Mouse (Mus musculus) lung, postnatal 0 days (tissue): Measurements from ENCODE around the gene Tgfbr3l. TPM values are rescaled to one million over a fixed set of nuclear protein-coding genes. Genes with fewer than 3 reads are reported as not detected.

ENCODE experiments used
- ATAC-seq: fragments of 200-750 bp; cut with Nextera tagmentation; 2 replicates; pipeline ENCODE4 v1.8.0; 2017; ENCODE audit warnings: moderate library complexity
- DNase-seq: peaks from one replicate; pipeline ENCODE4 v3.0.0-alpha.2; 2016; ENCODE audit warnings: low spot score
- H3K27ac ChIP-seq: fragments of 300-500 bp; sonication (generic); 2 replicates; pipeline ENCODE4 v1.5.1; 2014; ENCODE audit warnings: antibody characterized with exemption, mild to moderate bottlenecking, low read length, mixed read lengths
- H3K27me3 ChIP-seq: fragments of 300-500 bp; sonication (generic); replicated peaks from 2 replicates; pipeline ENCODE4 v1.6.1; 2014; ENCODE audit warnings: low read length, mixed read lengths; ENCODE audit not compliant: insufficient read depth
- H3K36me3 ChIP-seq: fragments of 300-500 bp; sonication (generic); 2 replicates; pipeline ENCODE4 v1.6.1; 2014; ENCODE audit warnings: low read length, mixed read lengths; ENCODE audit not compliant: insufficient read depth
- H3K4me1 ChIP-seq: fragments of 300-500 bp; sonication (generic); 2 replicates; pipeline ENCODE4 v1.6.1; 2014; ENCODE audit warnings: antibody characterized with exemption, low read depth, low read length, mixed read lengths; ENCODE audit not compliant: insufficient read depth
- H3K4me2 ChIP-seq: fragments of 300-500 bp; sonication (generic); replicated peaks from 2 replicates; pipeline ENCODE4 v1.6.1; 2014; ENCODE audit warnings: low read depth, mild to moderate bottlenecking, low read length, moderate library complexity, mixed read lengths
- H3K4me3 ChIP-seq: fragments of 300-500 bp; sonication (generic); 2 replicates; pipeline ENCODE4 v1.5.1; 2014; ENCODE audit warnings: low read depth, low read length
- H3K9ac ChIP-seq: fragments of 300-500 bp; sonication (generic); replicated peaks from 2 replicates; pipeline ENCODE4 v1.6.1; 2014; ENCODE audit warnings: low read depth, mild to moderate bottlenecking
- H3K9me3 ChIP-seq: fragments of 300-500 bp; sonication (generic); 2 replicates; pipeline ENCODE4 v1.6.1; 2016; ENCODE audit warnings: low read length, mixed read lengths
- CTCF ChIP-seq: IDR thresholded peaks from 2 replicates; pipeline ENCODE4 v1.5.1; 2016; ENCODE audit warnings: antibody characterized with exemption, mild to moderate bottlenecking
- EP300 ChIP-seq: IDR thresholded peaks from 2 replicates; pipeline ENCODE4 v1.6.1; 2016; ENCODE audit warnings: antibody characterized with exemption, mild to moderate bottlenecking, control low read depth
- WGBS: fragments of 180-500 bp; shearing (Covaris S2); extraction: QIAGEN DNeasy Blood & Tissue Kit; methylation state at CpG from one replicate; pipeline ENCODE4 v1.1.7; 2014; 5-methylcytosine and 5-hydroxymethylcytosine counted together
- polyA plus RNA-seq: library from polyadenylated mRNA; unstranded; fragments of >200 nt; fragmentation: Nextera tagmentation; extraction: Ambion mirVana; gene quantifications from 2 replicates; pipeline ENCODE4 v1.2.1, GENCODE M21; 2015

The Tgfbr3l gene
- 2.2 and 4.3 TPM in 2 replicates for polyA plus RNA-seq

DNA sequence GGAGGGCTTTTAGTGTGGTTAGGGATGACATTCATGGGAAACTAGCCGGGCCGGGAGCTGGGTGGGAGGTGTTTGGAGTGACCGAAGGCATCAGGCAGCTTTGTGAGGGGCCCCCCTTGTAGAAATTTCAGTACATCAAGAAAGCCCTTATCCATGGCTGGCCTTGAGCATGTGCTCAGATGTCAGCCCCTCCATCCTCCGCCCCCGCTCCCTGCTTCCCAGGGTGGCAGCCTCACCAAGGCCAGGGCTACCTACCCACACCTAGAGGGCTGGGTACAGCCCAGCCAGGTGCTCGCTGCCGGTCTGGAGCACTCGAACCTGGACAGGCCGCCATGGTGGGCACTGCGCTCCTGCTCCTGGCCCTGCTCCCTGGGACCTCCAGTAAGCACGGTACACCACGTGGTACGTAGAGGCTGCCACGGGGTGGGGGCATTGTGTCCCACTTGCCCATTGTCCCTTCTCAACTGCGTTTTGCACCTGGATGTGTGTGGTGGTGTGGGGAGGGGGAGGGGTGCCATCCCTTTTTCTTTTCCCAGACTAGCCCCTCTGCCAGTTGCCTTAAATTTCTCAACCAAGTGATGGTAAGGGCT is at the start of gene Tgfbr3l:
Tgfbr3l (plus strand) TSS at position 264 of the 590 bp plus-strand sequence.
- peaks cover 4% of the 10 kb centered on the region; the same call in 1 of the 2 replicates for H3K4me1 ChIP-seq
- ATAC-seq (no peak), DNase-seq (no peak)
- peaks cover 23% of the 10 kb centered on the region for H3K36me3 ChIP-seq
- no peak for TF ChIP-seq CTCF
- no peak for TF ChIP-seq EP300
- 72% methylated on average over 15 of the region's 15 CpGs for WGBS
- H3K27ac ChIP-seq, result no peak within 1 kb of the TSS
- H3K9ac ChIP-seq, result no peak within 1 kb of the TSS
- H3K4me3 ChIP-seq, result no peak within 1 kb of the TSS
- no peaks in the 10 kb centered on the region for H3K27me3 ChIP-seq
- no peak within 1 kb of the TSS for H3K4me2 ChIP-seq
- H3K9me3 ChIP-seq, result no peaks in the 10 kb centered on the region

DNA sequence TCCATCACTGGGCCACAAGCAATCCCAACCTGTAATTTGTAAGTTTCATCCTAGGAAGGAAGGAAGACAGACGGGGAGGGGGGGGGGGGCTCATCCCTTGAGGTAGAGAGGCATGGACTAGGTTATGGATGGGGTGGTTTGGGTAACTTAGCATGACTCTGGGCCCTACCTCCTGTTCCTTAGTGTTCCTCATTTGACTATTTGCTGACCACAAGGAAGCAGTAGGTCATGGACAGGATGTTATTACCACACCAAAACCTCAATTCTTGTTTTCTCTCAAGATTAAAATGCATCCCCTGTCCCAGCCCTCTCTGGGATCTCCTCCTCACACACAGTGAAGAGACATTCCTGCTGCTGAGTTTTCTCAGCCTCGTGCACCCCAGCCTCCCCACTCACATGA is 46.7 kb upstream of the Tgfbr3l start:
- 42% methylated on average over 1 of the region's 2 CpGs for WGBS
- TF ChIP-seq CTCF, result no peak
- TF ChIP-seq EP300, result no peak
- Histone ChIP-seq H3K27me3 (no peaks in the 10 kb centered on the region), H3K9me3 (no peaks in the 10 kb centered on the region), H3K4me1 (no peaks in the 10 kb centered on the region), H3K36me3 (no peaks in the 10 kb centered on the region), H3K27ac (no peak overlapping the region), H3K4me2 (no peak overlapping the region), H3K9ac (no peak overlapping the region), H3K4me3 (no peak overlapping the region)
- ATAC-seq, result no peak
- DNase-seq, result no peak

- DNase-seq (peak; percentile 30), ATAC-seq (peak; percentile 37; the same call in 1 of the 2 replicates)
- H3K27ac ChIP-seq, result no peak overlapping the region
- no peaks in the 10 kb centered on the region for H3K36me3 ChIP-seq
- H3K9ac ChIP-seq, result no peak overlapping the region
- no peaks in the 10 kb centered on the region for H3K27me3 ChIP-seq
- no peak overlapping the region for H3K4me3 ChIP-seq
- TF ChIP-seq EP300 (no peak), CTCF (peak; percentile 39)
- WGBS, result 30% methylated on average over 33 of the region's 38 CpGs
- no peak overlapping the region for H3K4me2 ChIP-seq
- H3K9me3 ChIP-seq, result no peaks in the 10 kb centered on the region
- no peaks in the 10 kb centered on the region for H3K4me1 ChIP-seq
Observed at GRCm38 (mm10) chr8:4205246-4206123, 42.5 kb upstream of the Tgfbr3l start.

GRCm38 (mm10) chr8:4206182-4207015 is 41.6 kb upstream of the Tgfbr3l start:
- Histone ChIP-seq H3K27me3 (no peaks in the 10 kb centered on the region), H3K4me3 (no peak overlapping the region), H3K36me3 (no peaks in the 10 kb centered on the region), H3K27ac (no peak overlapping the region), H3K4me1 (no peaks in the 10 kb centered on the region), H3K9me3 (no peaks in the 10 kb centered on the region), H3K4me2 (0 out of 2 replicates have a peak overlapping the region, but pooled peaks have one; percentile 8), H3K9ac (no peak overlapping the region)
- 29% methylated on average over 44 of the region's 44 CpGs for WGBS
- no peak for DNase-seq
- peak; percentile 60 for ATAC-seq
- TF ChIP-seq CTCF (no peak), EP300 (no peak)

DNA sequence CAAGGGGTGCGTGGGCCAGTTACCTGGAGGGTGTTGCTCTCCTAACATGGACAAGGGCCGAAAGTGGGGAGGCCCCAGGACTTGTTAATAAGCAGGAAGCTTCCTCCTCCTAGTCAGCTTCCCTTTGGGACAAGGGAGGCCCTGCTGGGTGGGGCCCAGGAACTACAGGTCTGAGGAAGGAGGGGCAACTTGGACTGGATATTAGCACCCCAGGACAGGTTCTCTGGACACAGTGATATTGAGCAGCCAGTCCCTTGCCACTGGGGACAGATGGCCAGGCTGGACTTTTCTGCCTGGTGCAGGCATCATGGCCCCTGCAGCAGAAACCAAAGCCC is 41.0 kb upstream of the Tgfbr3l start:
- no peaks in the 10 kb centered on the region for H3K9me3 ChIP-seq
- H3K4me2 ChIP-seq, result no peak overlapping the region
- H3K27me3 ChIP-seq, result no peaks in the 10 kb centered on the region
- no peak for TF ChIP-seq EP300
- no peak for TF ChIP-seq CTCF
- ATAC-seq, result no peak; the same call in 1 of the 2 replicates
- no peak overlapping the region for H3K9ac ChIP-seq
- DNase-seq, result peak; percentile 29
- 49% methylated on average over 2 of the region's 2 CpGs for WGBS
- no peaks in the 10 kb centered on the region for H3K4me1 ChIP-seq
- no peaks in the 10 kb centered on the region for H3K36me3 ChIP-seq
- H3K4me3 ChIP-seq, result no peak overlapping the region
- no peak overlapping the region for H3K27ac ChIP-seq

DNA sequence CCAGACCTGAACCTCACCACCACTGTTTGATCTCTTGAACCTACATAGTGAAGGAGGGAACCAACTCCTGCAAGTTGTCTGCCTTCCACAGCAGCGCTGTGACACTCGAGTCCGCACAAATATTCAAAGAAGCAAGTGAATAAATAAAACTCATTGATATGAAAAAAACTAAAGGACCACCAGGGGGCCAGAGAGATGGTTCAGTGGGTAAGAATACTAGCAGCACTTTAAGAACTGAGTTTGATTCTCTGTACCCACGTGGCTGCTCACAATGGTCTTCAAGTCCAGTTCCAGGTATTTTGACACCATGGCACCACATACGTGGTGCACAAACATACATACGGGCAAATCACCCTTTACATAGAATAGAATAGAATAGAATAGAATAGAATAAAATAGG is 36.9 kb upstream of the Tgfbr3l start:
- TF ChIP-seq EP300, result no peak
- TF ChIP-seq CTCF, result peak; percentile 17; the same call in 1 of the 2 replicates
- Histone ChIP-seq H3K27me3 (no peaks in the 10 kb centered on the region), H3K9me3 (no peaks in the 10 kb centered on the region), H3K9ac (no peak overlapping the region), H3K4me2 (no peak overlapping the region), H3K4me3 (no peak overlapping the region), H3K27ac (no peak overlapping the region), H3K36me3 (no peaks in the 10 kb centered on the region), H3K4me1 (0 out of 2 replicates have a peak, but pooled peaks cover 9% of the 10 kb centered on the region)
- 68% methylated on average over 6 of the region's 6 CpGs for WGBS
- no peak for DNase-seq
- ATAC-seq, result no peak
